Mouse (Mus musculus) kidney, adult 9 months (tissue): ENCODE measurements around the gene Psmc6.

Experiments used
- DNase-seq: peaks from one replicate; pipeline ENCODE4 v3.0.0; 2022

The Psmc6 gene

GRCm38 (mm10) chr14:45329589-45330181, at the start of gene Psmc6:
Psmc6 (plus strand) TSS chr14:45329788.
- DNase-seq: peak; percentile 94

- no peak for DNase-seq
Measured at GRCm38 (mm10) chr14:45282066-45282465, 47.5 kb upstream of the Psmc6 start.

- DNase-seq: no peak
Measured at GRCm38 (mm10) chr14:45291608-45292007, 38.0 kb upstream of the Psmc6 start.

GRCm38 (mm10) chr14:45303939-45304338, 25.6 kb upstream of the Psmc6 start:
- DNase-seq: no peak

- DNase-seq: no peak
Measured at GRCm38 (mm10) chr14:45304389-45304788, 25.2 kb upstream of the Psmc6 start.

- DNase-seq: no peak
Measured at GRCm38 (mm10) chr14:45305852-45306251, 23.7 kb upstream of the Psmc6 start.

- DNase-seq: no peak
Measured at GRCm38 (mm10) chr14:45307630-45308328, 21.8 kb upstream of the Psmc6 start.

GRCm38 (mm10) chr14:45309646-45310045, 19.9 kb upstream of the Psmc6 start:
- no peak for DNase-seq

- no peak for DNase-seq
Measured at GRCm38 (mm10) chr14:45310101-45310500, 19.5 kb upstream of the Psmc6 start.

GRCm38 (mm10) chr14:45316927-45317326, 12.7 kb upstream of the Psmc6 start:
- DNase-seq: no peak

GRCm38 (mm10) chr14:45317921-45318411, 11.6 kb upstream of the Psmc6 start:
- peak; percentile 35 for DNase-seq

GRCm38 (mm10) chr14:45318426-45319236, 11.0 kb upstream of the Psmc6 start, which contains the start of gene Ero1l:
Ero1l (minus strand) TSS chr14:45318771.
- peak; percentile 81 for DNase-seq

- DNase-seq: no peak
Measured at GRCm38 (mm10) chr14:45319237-45319610, 10.4 kb upstream of the Psmc6 start.

- DNase-seq: no peak
Measured at GRCm38 (mm10) chr14:45320111-45320510, 9.5 kb upstream of the Psmc6 start.

- no peak for DNase-seq
Measured at GRCm38 (mm10) chr14:45321067-45321466, 8.5 kb upstream of the Psmc6 start.

- DNase-seq: no peak
Measured at GRCm38 (mm10) chr14:45321622-45322021, 8.0 kb upstream of the Psmc6 start.

GRCm38 (mm10) chr14:45322450-45322849, 7.1 kb upstream of the Psmc6 start:
- no peak for DNase-seq

- DNase-seq: no peak
Measured at GRCm38 (mm10) chr14:45323320-45323719, 6.3 kb upstream of the Psmc6 start.

- DNase-seq: peak; percentile 28
Measured at GRCm38 (mm10) chr14:45325471-45325870, 4.1 kb upstream of the Psmc6 start.

GRCm38 (mm10) chr14:45328072-45328713, 1.4 kb upstream of the Psmc6 start:
- no peak for DNase-seq

- no peak for DNase-seq
Measured at GRCm38 (mm10) chr14:45329018-45329588, 485 bp upstream of the Psmc6 start.
